Mouse (Mus musculus) cerebellum, adult 2 months (tissue): ENCODE measurements around the gene Col8a2.

Experiments
- CTCF ChIP-seq: fragments of 200-500 bp; IDR thresholded peaks from 2 replicates; pipeline ENCODE4 v1.5.1; 2011; ENCODE audit warnings: low read depth, mild to moderate bottlenecking, control low read depth, low read length, moderate library complexity, borderline replicate concordance; ENCODE audit not compliant: insufficient read depth
- POLR2A ChIP-seq: fragments of 200-500 bp; IDR thresholded peaks from 2 replicates; pipeline ENCODE4 v1.6.1; 2011; ENCODE audit warnings: low read length, control low read depth, borderline replicate concordance; ENCODE audit not compliant: insufficient read depth

GRCm38 (mm10) chr4:126295937-126296336 is 9.3 kb downstream of the Col8a2 start:
- TF ChIP-seq CTCF = no peak
- no peak for TF ChIP-seq POLR2A
